Comparison of ENCODE assay signal across 26 mouse cellular contexts in genomic region chr2:135202390-135202789, GRCm38 (mm10).
DNase-seq lines count a peak whose midpoint lies in the region; ATAC-seq and TF ChIP-seq lines count a peak whose summit lies in the region.
"Had no signal": no experiment of that assay in that cellular context is flagged by ENCODE, and none has a peak within 500 bp of the region (broad histone marks: within the 10 kb centered on the region; RNA-seq: fewer than 3 reads in every experiment).

No protein-coding gene starts in this region.

- no peaks in the 10 kb centered on the region for H3K9me3 ChIP-seq in forebrain, postnatal 0 days (ENCODE audit: low read length)
- H3K9me3 ChIP-seq in forebrain, embryonic 13.5 days (replicated peaks), result no peaks in the 10 kb centered on the region
- H3K9me3 ChIP-seq in kidney, embryonic 14.5 days (ENCODE audit: control insufficient read depth, low read length), result no peaks in the 10 kb centered on the region
- H3K9me3 ChIP-seq: embryonic facial prominence, embryonic 15.5 days; G1E; hindbrain, embryonic 12.5 days; liver, embryonic 13.5 days; lung, embryonic 15.5 days; midbrain, embryonic 13.5 days had no signal

- no peak overlapping the region for H3K4me2 ChIP-seq in forebrain, postnatal 0 days (ENCODE audit: low read depth)
- H3K4me2 ChIP-seq in forebrain, embryonic 13.5 days, result no peak overlapping the region
- H3K4me2 ChIP-seq in kidney, embryonic 14.5 days (replicated peaks; ENCODE audit: low read depth, low read length), result no peak overlapping the region
- H3K4me2 ChIP-seq: embryonic facial prominence, embryonic 15.5 days; hindbrain, embryonic 12.5 days; liver, embryonic 13.5 days; lung, embryonic 15.5 days; midbrain, embryonic 13.5 days had no signal

- no peak for TF ChIP-seq CTCF in forebrain, postnatal 0 days (IDR thresholded peaks at IDR 0.05; ENCODE audit: low read depth)
- no peak for TF ChIP-seq CTCF in olfactory bulb, adult 2 months (IDR thresholded peaks at IDR 0.05; ENCODE audit: insufficient read depth, low read depth, low read length)

- ATAC-seq in forebrain, postnatal 0 days, result peak; percentile 77; the same call in 1 of the 2 replicates
- ATAC-seq in forebrain, embryonic 13.5 days, result no peak
- ATAC-seq in kidney, embryonic 14.5 days (ENCODE audit: low FRiP score, low TSS enrichment), result no peak
- ATAC-seq: intestine, postnatal 0 days; midbrain, embryonic 13.5 days; Patski had no signal

- H3K27ac ChIP-seq in forebrain, postnatal 0 days (ENCODE audit: low read depth, low read length), result no peak overlapping the region
- no peak overlapping the region for H3K27ac ChIP-seq in forebrain, embryonic 13.5 days
- H3K27ac ChIP-seq in kidney, embryonic 14.5 days (ENCODE audit: low read depth, low read length), result no peak overlapping the region
- H3K27ac ChIP-seq in olfactory bulb, adult 2 months (ENCODE audit: insufficient read depth, low read depth, low read length), result peak overlapping the region; percentile 48
- H3K27ac ChIP-seq: embryonic facial prominence, embryonic 15.5 days; hindbrain, embryonic 12.5 days; liver, embryonic 13.5 days; lung, embryonic 15.5 days; midbrain, embryonic 13.5 days; stomach, postnatal 0 days had no signal

- no peak overlapping the region for H3K4me3 ChIP-seq in forebrain, postnatal 0 days (ENCODE audit: low read depth, low read length)
- no peak overlapping the region for H3K4me3 ChIP-seq in forebrain, embryonic 13.5 days
- no peak overlapping the region for H3K4me3 ChIP-seq in kidney, embryonic 14.5 days (ENCODE audit: low read length)
- H3K4me3 ChIP-seq in olfactory bulb, adult 2 months (ENCODE audit: insufficient read depth, low read depth, low read length), result no peak overlapping the region
- H3K4me3 ChIP-seq: embryonic facial prominence, embryonic 15.5 days; hindbrain, embryonic 12.5 days; liver, embryonic 13.5 days; lung, embryonic 15.5 days; megakaryocyte, embryonic 14.5 days; midbrain, embryonic 13.5 days had no signal

- H3K4me1 ChIP-seq in forebrain, postnatal 0 days (ENCODE audit: insufficient read depth), result no peaks in the 10 kb centered on the region
- 0 out of 2 replicates have a peak, but pooled peaks cover 4% of the 10 kb centered on the region for H3K4me1 ChIP-seq in forebrain, embryonic 13.5 days
- H3K4me1 ChIP-seq in kidney, embryonic 14.5 days (ENCODE audit: control insufficient read depth, insufficient read depth, low read length), result no peaks in the 10 kb centered on the region
- no peaks in the 10 kb centered on the region; the same call in none of the 2 replicates for H3K4me1 ChIP-seq in olfactory bulb, adult 2 months (ENCODE audit: control insufficient read depth, insufficient read depth, low read length)
- H3K4me1 ChIP-seq: embryonic facial prominence, embryonic 15.5 days; hindbrain, embryonic 12.5 days; liver, embryonic 13.5 days; lung, embryonic 15.5 days; megakaryocyte, embryonic 14.5 days; midbrain, embryonic 13.5 days had no signal

- peak; percentile 22 for DNase-seq in forebrain, postnatal 0 days
- peak; percentile 14 for DNase-seq in kidney, adult 9 months
- peak; percentile 15 to 36 for DNase-seq in right cerebral cortex, adult 2 months (ENCODE audit: low spot score in 2 of 2)
- DNase-seq in right cerebral cortex, postnatal 4 days, result no peak
- DNase-seq: adrenal gland, postnatal 36 days; B cell, adult 2 months; cerebellum, adult 18-20 months; cerebellum, postnatal 36 days; heart, postnatal 10 days; liver, embryonic 13.5 days; lung, postnatal 36 days; thymus, adult 2 months; thymus, postnatal 4 days had no signal

- TF ChIP-seq POLR2A in olfactory bulb, adult 2 months (IDR thresholded peaks at IDR 0.05; ENCODE audit: insufficient read depth, low read depth, low read length), result no peak

- no peaks in the 10 kb centered on the region for H3K27me3 ChIP-seq in forebrain, postnatal 0 days (ENCODE audit: insufficient read depth, low read length)
- H3K27me3 ChIP-seq in forebrain, embryonic 13.5 days, result no peaks in the 10 kb centered on the region
- no peaks in the 10 kb centered on the region for H3K27me3 ChIP-seq in kidney, embryonic 14.5 days (ENCODE audit: control insufficient read depth, insufficient read depth, low read length)
- H3K27me3 ChIP-seq: CH12.LX; embryonic facial prominence, embryonic 15.5 days; hindbrain, embryonic 12.5 days; liver, embryonic 13.5 days; lung, embryonic 15.5 days; megakaryocyte, embryonic 14.5 days; midbrain, embryonic 13.5 days; Patski had no signal

- no peak overlapping the region for H3K9ac ChIP-seq in forebrain, postnatal 0 days
- H3K9ac ChIP-seq in forebrain, embryonic 13.5 days, result no peak overlapping the region
- no peak overlapping the region for H3K9ac ChIP-seq in kidney, embryonic 14.5 days (ENCODE audit: low read depth, low read length)
- H3K9ac ChIP-seq: embryonic facial prominence, embryonic 15.5 days; hindbrain, embryonic 12.5 days; liver, embryonic 13.5 days; lung, embryonic 15.5 days; midbrain, embryonic 13.5 days had no signal

- 63% methylated on average over 4 of the region's 4 CpGs for WGBS in forebrain, postnatal 0 days
- 84% methylated on average over 4 of the region's 4 CpGs for WGBS in forebrain, embryonic 13.5 days
- 64% methylated on average over 4 of the region's 4 CpGs for WGBS in kidney, embryonic 14.5 days
- 25% methylated on average over 4 of the region's 4 CpGs for WGBS in olfactory bulb, adult 2 months

- H3K36me3 ChIP-seq in forebrain, postnatal 0 days (ENCODE audit: insufficient read depth), result no peaks in the 10 kb centered on the region
- no peaks in the 10 kb centered on the region for H3K36me3 ChIP-seq in forebrain, embryonic 13.5 days (ENCODE audit: poor library complexity, severe bottlenecking)
- H3K36me3 ChIP-seq in kidney, embryonic 14.5 days (ENCODE audit: control insufficient read depth, insufficient read depth, low read length), result no peaks in the 10 kb centered on the region
- H3K36me3 ChIP-seq: embryonic facial prominence, embryonic 15.5 days; G1E; hindbrain, embryonic 12.5 days; liver, embryonic 13.5 days; lung, embryonic 15.5 days; midbrain, embryonic 13.5 days had no signal
